Mouse (Mus musculus): ENCODE data around the gene Ankfy1. TPM values are rescaled to one million over a fixed set of nuclear protein-coding genes. Genes with fewer than 3 reads are reported as not detected.

Gene Ankfy1
- total RNA-seq, 2 experiments from 2014 or later, result 7.0 to 8.3 TPM

GRCm38 (mm10) chr11:72792033-72792432, 102.2 kb downstream of the Ankfy1 start:
- no peak for DNase-seq (ENCODE audit: low spot score)

GRCm38 (mm10) chr11:72795149-72795454, 105.3 kb downstream of the Ankfy1 start:
- DNase-seq (ENCODE audit: low spot score), result no peak

- peak; percentile 95 for DNase-seq (ENCODE audit: low spot score)
Observed at GRCm38 (mm10) chr11:72795455-72796295, 105.9 kb downstream of the Ankfy1 start, which contains the start of the genes Cyb5d2 and Zzef1. Gene Cyb5d2, minus strand, starts transcription at chr11:72796142. Gene Zzef1, plus strand, starts transcription at chr11:72796226.

- no peak for DNase-seq (ENCODE audit: low spot score)
Observed at GRCm38 (mm10) chr11:72796296-72796687, 106.5 kb downstream of the Ankfy1 start.

GRCm38 (mm10) chr11:72796773-72797338, 107.0 kb downstream of the Ankfy1 start:
- DNase-seq (ENCODE audit: low spot score), result no peak

- no peak for DNase-seq (ENCODE audit: low spot score)
Observed at GRCm38 (mm10) chr11:72798112-72798511, 108.3 kb downstream of the Ankfy1 start.

- DNase-seq (ENCODE audit: low spot score), result no peak
Observed at GRCm38 (mm10) chr11:72801182-72801581, 111.4 kb downstream of the Ankfy1 start.

GRCm38 (mm10) chr11:72803038-72803437, 113.2 kb downstream of the Ankfy1 start:
- DNase-seq (ENCODE audit: low spot score), result peak; percentile 31

GRCm38 (mm10) chr11:72804586-72804985, 114.8 kb downstream of the Ankfy1 start:
- no peak for DNase-seq (ENCODE audit: low spot score)

- no peak for DNase-seq (ENCODE audit: low spot score)
Observed at GRCm38 (mm10) chr11:72805232-72805631, 115.4 kb downstream of the Ankfy1 start.

- DNase-seq (ENCODE audit: low spot score), result no peak
Observed at GRCm38 (mm10) chr11:72806556-72806955, 116.8 kb downstream of the Ankfy1 start.

- DNase-seq (ENCODE audit: low spot score), result no peak
Observed at GRCm38 (mm10) chr11:72807992-72808391, 118.2 kb downstream of the Ankfy1 start.

- no peak for DNase-seq (ENCODE audit: low spot score)
Observed at GRCm38 (mm10) chr11:72813687-72814086, 123.9 kb downstream of the Ankfy1 start.

GRCm38 (mm10) chr11:72814188-72814587, 124.4 kb downstream of the Ankfy1 start:
- no peak for DNase-seq (ENCODE audit: low spot score)

GRCm38 (mm10) chr11:72816859-72817258, 127.1 kb downstream of the Ankfy1 start:
- no peak for DNase-seq (ENCODE audit: low spot score)

GRCm38 (mm10) chr11:72818067-72818466, 128.3 kb downstream of the Ankfy1 start:
- DNase-seq (ENCODE audit: low spot score), result no peak

GRCm38 (mm10) chr11:72821041-72821440, 131.2 kb downstream of the Ankfy1 start:
- no peak for DNase-seq (ENCODE audit: low spot score)

Small RNA genes within 50 kb of the gene (microRNA-seq; reads per million reads assigned to microRNA genes)
- gene Gm25678, result not detected

Other genes starting within 250 kb of the Ankfy1 start
- gene Mybbp1a, start 248.7 kb upstream of the Ankfy1 start, total RNA-seq (2021), result 10 to 100 TPM; 54.7 to 63.3 TPM
- 10 to 100 TPM; 26.5 to 42.7 TPM for gene Spns2, start 200.1 kb upstream of the Ankfy1 start, total RNA-seq (2021)
- under 1 TPM; 0.19 to 0.39 TPM for gene Spns3, start 139.5 kb upstream of the Ankfy1 start, total RNA-seq (2021)
- gene Ube2g1, start 82.7 kb upstream of the Ankfy1 start, total RNA-seq (2021), result 10 to 100 TPM; 81.3 to 82.5 TPM
- gene Cyb5d2, start 106.1 kb downstream of the Ankfy1 start, total RNA-seq (2021), result 10 to 100 TPM; 22.1 to 25.1 TPM
- gene Zzef1, start 106.2 kb downstream of the Ankfy1 start, total RNA-seq (2021), result 10 to 100 TPM; 10.2 to 12.9 TPM